Mouse (Mus musculus) layer of hippocampus, postnatal 36 days (tissue): ENCODE results near the gene Padi4. TPM values are rescaled to one million over a fixed set of nuclear protein-coding genes. Genes with fewer than 3 reads are reported as not detected.

Experiments used
- DNase-seq, 2 experiments: peaks; one replicate each; pipeline ENCODE4 v3.0.0; 2022
- total RNA-seq, 2 experiments: library from RNA; stranded (reverse); gene quantifications; 2 replicates each; pipeline ENCODE4 v1.2.3; 2021

The Padi4 gene
- not detected for total RNA-seq

DNA sequence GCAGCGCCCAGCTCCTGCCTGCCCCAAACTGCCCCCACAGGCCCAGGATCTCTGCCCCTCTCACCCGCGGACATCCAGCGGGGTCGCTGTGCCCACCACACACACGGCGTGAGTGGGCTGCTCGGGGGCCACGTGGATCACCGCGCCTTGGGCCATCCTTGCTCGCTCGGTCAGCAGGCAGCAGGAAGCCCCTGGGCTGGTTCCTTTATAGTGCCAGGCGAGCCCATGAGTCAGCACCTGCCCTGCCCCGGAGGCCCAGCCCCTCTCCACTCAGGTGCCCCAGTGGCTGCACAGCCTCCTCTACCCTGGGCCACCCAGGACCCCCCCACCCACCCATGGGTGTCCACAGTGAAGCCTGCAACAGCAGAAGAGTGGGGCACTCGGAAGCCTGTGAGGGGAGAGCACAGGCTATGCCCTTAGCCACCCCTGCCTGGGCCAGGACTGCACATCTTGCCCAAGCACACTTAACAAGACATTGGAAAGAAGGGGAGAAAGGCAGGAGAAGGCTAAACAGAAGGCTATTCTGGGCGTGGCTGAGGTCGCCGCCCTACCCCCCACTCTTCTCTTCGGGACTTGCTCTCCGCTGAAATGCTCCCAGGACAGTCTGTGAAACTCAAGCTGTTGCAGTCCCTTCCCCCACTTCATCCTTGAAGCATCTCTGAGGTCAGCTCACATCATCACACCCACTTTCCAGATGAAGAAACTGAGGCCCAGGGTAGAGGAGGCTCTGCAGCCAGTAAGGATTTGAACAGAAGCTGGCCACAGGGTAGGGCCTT is at the start of gene Padi4:
Padi4 (minus strand) TSS at position 212 of the 776 bp plus-strand sequence.
- DNase-seq: no peak

DNA sequence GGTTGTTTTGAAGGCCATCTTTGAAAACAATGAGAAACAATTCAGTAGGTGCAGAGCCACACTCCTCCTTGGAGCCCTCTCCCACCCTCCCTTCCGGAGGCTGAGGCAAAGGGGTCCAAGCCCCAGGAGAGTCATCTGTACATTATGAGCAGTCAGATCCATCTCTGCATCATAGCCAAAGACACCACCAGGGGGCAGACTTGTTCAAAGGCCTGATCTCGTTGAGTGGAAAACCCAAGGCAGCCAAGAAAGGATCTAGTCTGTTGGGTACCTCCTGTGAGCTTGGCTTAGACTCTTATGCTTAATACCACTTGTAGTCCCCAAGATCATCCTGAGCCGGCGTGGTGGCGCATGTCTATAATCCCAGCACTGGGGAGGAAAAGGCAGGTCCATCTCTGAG is 48.0 kb upstream of the Padi4 start:
- DNase-seq: peak; percentile 53 to 59

DNA sequence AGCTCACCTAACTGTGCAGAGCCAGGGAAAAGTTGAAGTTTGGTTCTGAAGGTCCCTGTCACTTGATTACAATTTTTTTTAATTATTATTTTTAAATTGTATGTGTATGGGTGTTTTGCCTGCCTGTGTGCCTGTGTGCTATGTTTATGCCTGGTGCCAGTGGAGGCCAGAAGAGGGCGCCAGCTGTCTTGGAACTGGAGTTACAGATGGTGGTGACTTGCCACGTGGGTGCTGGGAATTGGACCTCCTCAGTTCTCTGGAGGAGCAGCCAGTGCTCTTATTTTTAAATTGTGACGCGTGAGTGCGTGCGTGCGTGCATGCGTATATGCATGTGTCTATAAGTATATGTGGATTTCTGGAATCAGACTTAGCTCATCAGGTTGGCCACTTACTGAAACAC is 43.4 kb upstream of the Padi4 start:
- DNase-seq: no peak

GRCm38 (mm10) chr4:140815996-140816917 is 42.2 kb upstream of the Padi4 start:
- DNase-seq: no peak

GRCm38 (mm10) chr4:140815496-140815895 is 41.5 kb upstream of the Padi4 start:
- DNase-seq: no peak

DNA sequence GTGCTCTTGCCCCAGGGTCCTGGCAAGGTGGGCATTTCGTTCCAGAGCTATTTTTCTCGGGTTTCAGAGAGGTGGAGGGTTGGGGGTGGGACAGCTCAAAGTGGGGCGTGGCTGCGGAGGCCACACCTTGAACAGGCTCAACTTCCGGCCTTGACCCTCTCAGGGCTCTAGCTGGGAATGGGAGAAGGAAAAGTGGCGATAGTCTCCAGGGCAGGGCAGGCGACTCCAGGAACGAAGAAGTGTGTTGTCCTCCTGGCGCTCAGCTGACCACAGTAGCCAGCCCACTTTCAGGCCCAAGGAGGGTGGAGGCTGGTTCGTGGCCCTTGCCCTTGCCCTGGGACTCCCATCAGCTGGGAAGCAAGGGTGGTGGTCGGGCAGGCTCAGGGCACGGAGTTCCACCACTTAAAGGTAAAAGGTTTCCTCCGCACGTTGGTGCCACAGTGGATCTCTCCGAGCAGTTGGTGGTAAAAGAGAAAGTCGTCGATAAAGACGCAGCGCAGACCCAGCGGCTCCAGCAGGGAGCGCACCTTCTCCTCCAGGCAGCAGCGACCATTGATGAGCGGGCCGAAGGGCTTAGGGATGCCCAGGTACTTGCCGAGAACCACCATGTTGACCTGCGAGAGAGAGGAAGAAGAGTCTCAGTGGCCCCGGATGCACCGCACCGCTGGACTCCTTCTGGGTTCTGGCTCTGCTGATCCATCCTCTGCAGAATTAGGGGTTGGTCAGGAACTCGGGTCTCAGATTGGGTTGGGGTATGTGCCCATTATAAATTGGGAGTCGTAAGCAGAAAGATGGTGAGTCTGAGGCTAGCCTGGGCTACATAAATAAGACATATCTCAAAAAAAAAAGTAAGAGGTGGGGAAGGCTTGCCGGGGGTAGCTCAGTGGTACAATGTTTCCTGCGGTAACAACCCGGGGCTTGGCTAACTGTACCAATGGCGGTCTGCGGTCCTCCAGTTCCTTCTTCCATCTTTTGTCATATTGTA is 40.5 kb upstream of the Padi4 start:
- no peak for DNase-seq

GRCm38 (mm10) chr4:140813358-140814185 is 39.5 kb upstream of the Padi4 start:
- no peak for DNase-seq

DNA sequence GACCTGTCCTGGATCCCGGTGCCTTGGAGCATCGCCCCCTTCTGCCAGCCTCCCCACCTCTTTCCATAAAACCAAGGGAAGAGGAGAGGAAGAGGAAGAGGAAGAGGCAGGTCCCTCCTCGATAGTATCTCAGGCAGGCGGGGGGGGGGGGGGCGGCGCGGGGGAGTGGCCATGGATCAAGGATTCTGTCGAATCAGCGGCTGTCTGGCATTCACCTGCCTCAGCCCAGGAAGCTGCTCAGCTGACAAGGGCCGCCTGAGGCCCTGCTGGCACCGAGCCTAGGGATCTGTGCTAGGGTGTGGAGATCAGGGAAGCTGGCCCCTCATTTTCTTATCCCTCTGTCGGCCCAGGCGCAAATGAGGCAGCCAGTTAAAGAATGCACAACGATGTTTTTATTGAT is 38.6 kb upstream of the Padi4 start:
- DNase-seq: no peak

GRCm38 (mm10) chr4:140812191-140812590 is 38.2 kb upstream of the Padi4 start:
- DNase-seq: no peak

DNA sequence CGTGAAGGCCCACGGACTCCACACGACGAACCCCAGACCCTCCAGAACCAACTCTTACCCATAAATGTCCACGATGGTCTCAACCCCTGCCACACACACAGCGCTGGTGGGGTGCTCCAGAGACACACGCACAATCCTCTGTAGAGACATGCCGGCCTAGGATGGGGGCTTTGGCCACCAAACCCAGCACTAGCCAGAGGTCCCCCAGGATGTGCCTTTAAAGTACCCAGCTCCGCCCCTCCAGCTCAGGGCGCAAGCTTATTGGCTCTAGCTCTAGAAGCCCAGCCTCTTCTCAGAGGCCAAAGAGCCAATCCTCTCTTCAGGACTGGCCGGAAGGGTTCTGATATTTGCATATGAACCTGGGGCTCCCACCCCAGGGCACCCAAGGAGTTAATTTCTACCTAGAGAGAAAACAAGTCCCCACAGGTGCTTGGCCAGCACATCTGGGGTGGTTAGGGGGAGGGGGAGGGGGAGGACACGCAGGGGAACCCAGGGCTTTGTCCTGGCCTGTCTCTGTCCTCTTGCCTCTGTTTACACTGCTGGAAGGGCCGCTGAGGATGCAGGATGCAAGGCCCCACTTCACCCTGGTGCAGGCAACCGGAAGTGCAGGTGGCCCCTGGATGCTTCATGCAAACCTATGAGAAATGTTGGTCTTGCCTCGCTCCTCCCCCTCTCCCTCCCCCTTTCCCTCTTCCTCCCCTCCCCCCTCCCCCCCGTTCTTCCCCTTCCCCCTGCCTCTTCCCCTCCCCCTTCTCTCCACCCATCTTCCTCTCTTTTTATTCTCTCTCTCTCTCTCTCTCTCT is 36.6 kb upstream of the Padi4 start, which contains the start of gene Padi3:
Padi3 (minus strand) TSS at position 191 of the 803 bp plus-strand sequence.
- no peak for DNase-seq

GRCm38 (mm10) chr4:140809118-140809517 is 35.1 kb upstream of the Padi4 start:
- no peak for DNase-seq

- DNase-seq: no peak
These were observed 30.6 kb upstream of the Padi4 start for GRCm38 (mm10) chr4:140804601-140805000.

DNA sequence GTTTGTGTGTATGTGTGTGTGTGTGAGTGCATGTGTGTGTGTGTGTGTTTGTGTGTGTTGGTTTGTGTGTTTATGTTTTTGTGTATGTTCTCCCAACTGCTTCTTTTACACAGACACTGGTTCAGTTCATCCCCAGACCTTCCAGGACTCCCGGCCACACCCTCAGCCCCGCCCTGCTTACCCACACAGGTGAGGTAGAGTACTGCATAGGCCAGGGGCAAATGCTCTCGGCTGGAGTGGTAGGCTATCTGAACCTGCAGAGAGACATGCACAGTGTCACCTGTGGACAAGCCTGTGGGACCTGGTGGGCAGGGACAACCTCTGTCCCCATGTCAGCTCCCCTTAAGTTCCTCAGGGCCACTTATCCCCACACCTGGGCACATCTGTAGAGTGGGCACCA is 27.3 kb upstream of the Padi4 start:
- no peak for DNase-seq

DNA sequence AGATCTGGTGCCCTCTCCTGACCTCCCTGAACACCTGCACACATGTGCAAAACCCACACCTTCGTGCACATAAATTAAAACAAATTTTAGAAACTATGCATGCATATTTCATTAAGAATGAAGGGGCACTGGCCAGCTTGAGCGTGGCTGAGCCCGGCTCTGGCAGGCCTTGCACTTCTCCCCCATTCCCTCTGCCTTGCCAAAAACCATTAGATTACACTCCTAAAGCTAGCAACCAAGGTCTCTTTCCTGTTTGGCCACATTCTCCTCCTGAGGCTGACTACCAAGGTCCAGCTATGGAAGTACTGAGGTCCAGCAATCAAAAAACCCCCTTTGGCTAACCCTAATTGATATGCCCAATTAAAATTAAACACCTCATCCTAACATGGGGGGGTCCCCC is 22.8 kb upstream of the Padi4 start:
- no peak for DNase-seq

DNA sequence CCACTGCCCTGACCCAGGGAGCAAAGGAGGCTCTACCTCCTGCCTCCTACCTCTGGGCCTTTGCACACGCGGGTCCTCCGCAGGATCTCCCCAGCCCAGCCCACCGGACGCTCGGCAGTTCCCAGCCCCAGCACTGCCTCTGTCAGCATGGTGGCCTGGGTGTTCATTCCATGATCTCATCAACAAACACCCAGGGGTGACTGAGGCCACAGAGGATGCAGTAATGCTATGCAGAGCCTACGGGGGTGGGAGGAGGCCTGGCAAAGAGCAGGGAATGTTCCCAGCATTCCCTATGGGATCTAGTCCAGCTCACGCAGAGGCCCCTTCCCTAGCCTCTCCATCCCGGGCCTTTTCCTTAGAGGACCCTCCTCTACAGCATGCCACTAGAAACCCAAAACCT is 20.6 kb upstream of the Padi4 start:
- DNase-seq: no peak

GRCm38 (mm10) chr4:140793795-140794194 is 19.8 kb upstream of the Padi4 start:
- no peak for DNase-seq

GRCm38 (mm10) chr4:140792584-140792983 is 18.5 kb upstream of the Padi4 start:
- DNase-seq: no peak

GRCm38 (mm10) chr4:140791071-140791470 is 17.0 kb upstream of the Padi4 start:
- DNase-seq: no peak

DNA sequence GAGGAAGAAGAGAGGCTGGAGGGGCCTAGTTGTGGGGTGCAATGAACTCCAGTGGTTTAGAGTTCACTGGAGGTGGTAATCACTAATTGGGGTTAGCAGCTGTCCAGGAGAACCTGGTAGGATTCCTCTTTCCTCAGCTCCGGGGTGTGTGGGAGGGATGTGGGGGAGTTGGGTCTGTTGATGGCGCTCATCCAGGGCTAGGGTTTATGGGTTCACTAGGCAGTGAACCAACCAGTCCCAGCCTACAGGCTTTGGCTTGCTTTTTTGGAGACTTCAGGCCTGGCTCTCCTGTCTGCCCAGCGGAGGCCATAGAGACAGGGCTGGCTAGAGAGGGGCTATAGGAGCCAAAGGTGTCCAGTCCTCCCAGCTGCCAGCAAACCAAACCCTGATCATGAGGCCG is 15.9 kb upstream of the Padi4 start:
- no peak for DNase-seq

- DNase-seq: peak in 1 of 2 experiments; percentile 10
These were observed 14.9 kb upstream of the Padi4 start for GRCm38 (mm10) chr4:140788983-140789382.
